Mouse (Mus musculus) spleen, adult 2 months (tissue): ENCODE measurements at regions not wholly inside any gene's neighbourhood (a gene's known extent, or its start where the extent isn't known, plus 50 kb on each side); places are given as distances from the start of the nearest gene placed in this dataset.

ENCODE experiments used
- CTCF ChIP-seq: fragments of 200-500 bp; IDR thresholded peaks from 2 replicates; pipeline ENCODE4 v1.5.1; 2011; ENCODE audit warnings: mild to moderate bottlenecking, inconsistent platforms; ENCODE audit not compliant: insufficient read depth, insufficient read length, insufficient replicate concordance; ENCODE audit errors: extremely low read depth
- POLR2A ChIP-seq: fragments of 200-500 bp; IDR thresholded peaks from 2 replicates; pipeline ENCODE4 v1.6.1; 2011; ENCODE audit warnings: low read depth, low read length, inconsistent platforms

DNA sequence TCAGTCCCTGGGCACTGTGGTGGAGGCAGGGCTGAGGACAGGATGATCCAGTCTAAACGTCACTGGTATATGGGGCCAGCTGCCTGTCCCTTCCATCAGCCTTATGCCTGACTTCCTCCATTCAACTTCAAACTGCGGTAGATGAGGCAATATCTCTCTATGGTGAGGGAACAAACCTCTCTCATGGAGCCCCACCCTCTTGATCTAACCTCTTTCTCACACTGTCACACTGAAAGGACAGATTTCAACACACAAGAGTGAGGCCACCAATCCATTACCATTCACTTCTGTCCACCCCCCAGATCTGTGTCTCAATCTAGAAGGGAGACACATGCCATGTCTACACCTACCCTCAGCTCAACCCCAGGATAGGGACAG is 92.5 kb upstream of the Smad3 start:
- TF ChIP-seq POLR2A (no peak), CTCF (no peak)
